Comparison of ENCODE assay signal across 16 mouse cellular contexts in the genomic region with DNA sequence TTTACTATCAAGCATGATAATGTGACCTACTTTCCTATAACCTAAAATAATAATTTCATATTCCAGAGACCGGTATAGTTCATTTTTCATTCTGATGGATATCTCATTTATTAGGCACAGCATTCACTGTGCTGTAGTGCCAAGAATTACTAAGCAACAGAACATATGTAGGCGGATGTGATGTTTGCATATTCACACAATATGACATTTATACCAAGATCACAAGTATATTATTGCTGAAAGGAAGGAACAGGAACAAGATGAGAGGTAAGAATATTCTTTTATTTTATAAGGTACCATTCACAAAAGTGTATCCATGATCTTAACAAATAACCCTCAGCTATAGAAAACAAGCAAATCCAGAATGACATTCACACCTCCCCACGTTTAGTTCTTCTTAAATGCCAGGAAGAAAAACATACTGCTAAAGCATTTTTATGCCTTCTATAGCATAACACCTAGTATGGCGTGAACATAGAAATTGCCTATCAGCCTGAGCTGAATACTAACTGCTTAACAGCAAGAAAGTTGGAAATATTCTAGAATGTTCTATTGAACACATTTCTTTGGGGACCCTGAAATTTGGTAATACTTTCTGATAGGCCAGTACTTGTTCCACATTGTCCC.
"Had no signal": no experiment of that assay in that cellular context is flagged by ENCODE, and none has a peak within 500 bp of the region (broad histone marks: within the 10 kb centered on the region; RNA-seq: fewer than 3 reads in every experiment).

No protein-coding gene starts in this region.

- ATAC-seq: intestine, embryonic 16.5 days; liver, embryonic 12.5 days had no signal

- H3K36me3 ChIP-seq: kidney, embryonic 15.5 days; limb, embryonic 15.5 days; liver, embryonic 12.5 days; midbrain, embryonic 10.5 days; neural tube, embryonic 15.5 days; stomach, embryonic 15.5 days had no signal

- H3K9ac ChIP-seq: kidney, embryonic 15.5 days; limb, embryonic 15.5 days; liver, embryonic 12.5 days; lung, embryonic 14.5 days; neural tube, embryonic 15.5 days; stomach, embryonic 15.5 days had no signal

- H3K27ac ChIP-seq: kidney, embryonic 15.5 days; limb, embryonic 15.5 days; liver, embryonic 12.5 days; midbrain, embryonic 10.5 days; neural tube, embryonic 15.5 days; stomach, embryonic 15.5 days had no signal

- H3K4me2 ChIP-seq: kidney, embryonic 15.5 days; limb, embryonic 15.5 days; liver, embryonic 12.5 days; lung, embryonic 14.5 days; neural tube, embryonic 15.5 days; stomach, embryonic 15.5 days had no signal

- H3K4me1 ChIP-seq: kidney, embryonic 15.5 days; limb, embryonic 15.5 days; liver, embryonic 12.5 days; midbrain, embryonic 10.5 days; neural tube, embryonic 15.5 days; stomach, embryonic 15.5 days had no signal

- DNase-seq: kidney, adult 2 months; kidney, postnatal 14 days; lung, embryonic 14.5 days; lung, postnatal 10 days; lung, postnatal 4 days; midbrain, embryonic 14.5 days; spleen, adult 18-20 months; thymus, postnatal 36 days had no signal

- H3K27me3 ChIP-seq: kidney, embryonic 15.5 days; limb, embryonic 15.5 days; liver, embryonic 12.5 days; neural tube, embryonic 15.5 days; stomach, embryonic 15.5 days had no signal

- H3K4me3 ChIP-seq: kidney, embryonic 15.5 days; limb, embryonic 15.5 days; liver, embryonic 12.5 days; midbrain, embryonic 10.5 days; myocyte; neural tube, embryonic 15.5 days; stomach, embryonic 15.5 days had no signal

- H3K9me3 ChIP-seq: kidney, embryonic 15.5 days; limb, embryonic 15.5 days; liver, embryonic 12.5 days; midbrain, embryonic 10.5 days; neural tube, embryonic 15.5 days; stomach, embryonic 15.5 days had no signal
